Mouse (Mus musculus): ENCODE data around the gene Hapln3.

Hapln3 gene

DNA sequence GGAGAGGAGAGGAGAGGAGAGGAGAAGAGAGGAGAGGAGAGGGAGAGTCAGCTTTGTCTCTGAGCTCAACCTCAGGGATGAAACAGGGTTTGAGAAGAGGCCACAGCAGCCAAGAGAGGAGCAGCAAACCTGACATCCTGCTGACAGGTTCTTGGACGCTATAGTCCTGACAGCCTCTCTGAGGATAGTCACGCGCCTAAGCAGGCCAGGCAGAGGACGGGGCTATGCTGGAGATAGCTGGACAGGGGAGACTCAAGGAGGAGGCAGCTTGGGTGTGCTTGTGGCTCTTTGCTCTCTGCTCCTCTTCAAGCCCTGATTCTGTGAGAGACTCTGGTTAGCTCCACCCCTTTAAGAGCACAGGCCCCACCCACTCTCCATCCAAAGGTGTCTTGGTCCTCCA lies 62.6 kb downstream of the Hapln3 start:
- no peak for DNase-seq (ENCODE audit: low read depth)

DNA sequence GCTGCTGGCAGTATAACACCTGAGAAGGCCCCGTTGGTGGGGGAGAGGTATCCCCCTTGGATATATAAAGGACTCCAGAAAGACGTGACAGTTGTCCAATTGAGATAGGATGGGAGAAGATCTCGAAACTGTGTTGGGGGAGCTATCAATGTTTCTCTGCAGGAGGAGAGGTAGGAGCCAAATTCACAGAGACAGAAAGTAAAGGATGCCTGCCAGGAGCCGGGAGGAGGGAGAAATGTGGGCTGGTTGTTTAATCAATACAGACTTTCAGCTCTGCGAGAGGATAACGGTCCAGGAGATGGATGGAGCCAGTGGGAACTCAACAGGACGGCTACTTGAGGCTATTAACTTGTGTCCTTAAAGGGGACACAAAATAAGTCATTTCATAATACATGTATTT lies 63.4 kb downstream of the Hapln3 start:
- no peak for DNase-seq (ENCODE audit: low read depth)

Data from 416B (cell line).